Mouse (Mus musculus): Measurements from ENCODE around the gene Ap3m1.

The Ap3m1 gene

GRCm38 (mm10) chr14:21017871-21018270, 34.4 kb downstream of the Ap3m1 start:
- DNase-seq (ENCODE audit: low spot score in 2 of 2) = no peak

GRCm38 (mm10) chr14:21013800-21014334, 38.4 kb downstream of the Ap3m1 start:
- DNase-seq (ENCODE audit: low spot score in 2 of 2) = no peak

- no peak for DNase-seq (ENCODE audit: low spot score in 2 of 2)
Observed at GRCm38 (mm10) chr14:20999617-21000016, 52.7 kb downstream of the Ap3m1 start.

GRCm38 (mm10) chr14:20997548-20997947, 54.8 kb downstream of the Ap3m1 start:
- DNase-seq (ENCODE audit: low spot score in 2 of 2) = no peak

- DNase-seq (ENCODE audit: low spot score in 2 of 2) = no peak
Observed at GRCm38 (mm10) chr14:20996361-20996760, 55.9 kb downstream of the Ap3m1 start.

GRCm38 (mm10) chr14:20995497-20995896, 56.8 kb downstream of the Ap3m1 start:
- DNase-seq (ENCODE audit: low spot score in 2 of 2) = no peak

GRCm38 (mm10) chr14:20994475-20994874, 57.8 kb downstream of the Ap3m1 start:
- no peak for DNase-seq (ENCODE audit: low spot score in 2 of 2)

GRCm38 (mm10) chr14:20993067-20993691, 59.1 kb downstream of the Ap3m1 start:
- peak in 1 of 2 experiments; percentile 14 for DNase-seq (ENCODE audit: low spot score in 2 of 2)

- no peak for DNase-seq (ENCODE audit: low spot score in 2 of 2)
Observed at GRCm38 (mm10) chr14:20991492-20991891, 60.8 kb downstream of the Ap3m1 start.

- DNase-seq (ENCODE audit: low spot score in 2 of 2) = no peak
Observed at GRCm38 (mm10) chr14:20985482-20985881, 66.8 kb downstream of the Ap3m1 start.

- no peak for DNase-seq (ENCODE audit: low spot score in 2 of 2)
Observed at GRCm38 (mm10) chr14:20983832-20984231, 68.5 kb downstream of the Ap3m1 start.

All from spleen, postnatal 14 days (tissue).